Mouse (Mus musculus): Measurements from ENCODE around the gene Vps16. TPM values are rescaled to one million over a fixed set of nuclear protein-coding genes. Genes with fewer than 3 reads are reported as not detected.
A peak's percentile ranks its signal among the peaks of the same experiment; 100 is the strongest.

Vps16 gene
- polyA plus RNA-seq, 1 experiment from 2014 or later: 91.7 TPM

- Histone ChIP-seq H3K36me3 (ENCODE audit: control insufficient read depth, insufficient read depth, low read length) (no peaks in the 10 kb centered on the region), H3K27ac (ENCODE audit: low read depth, low read length) (no peak within 1 kb of the TSS), H3K27me3 (ENCODE audit: control insufficient read depth, insufficient read depth, low read length) (peaks cover 11% of the 10 kb centered on the region), H3K9me3 (ENCODE audit: control insufficient read depth, low read length) (no peaks in the 10 kb centered on the region), H3K4me2 (peak within 1 kb of the TSS; percentile 62), H3K4me3 (ENCODE audit: low read depth, low read length) (peak within 1 kb of the TSS; percentile 48), H3K4me1 (ENCODE audit: control insufficient read depth, insufficient read depth, low read length) (peaks cover 7% of the 10 kb centered on the region), H3K9ac (ENCODE audit: low read length) (peak within 1 kb of the TSS; percentile 68)
- under 1% methylated on average over 44 of the region's 53 CpGs for WGBS
- DNase-seq (ENCODE audit: low spot score, missing footprints) (peak; percentile 96), ATAC-seq (ENCODE audit: low FRiP score) (peak; percentile 90)
Measured at GRCm38 (mm10) chr2:130397186-130397985, 26.8 kb upstream of the Vps16 start, which contains the start of gene Cpxm1. Cpxm1 (minus strand) TSS chr2:130397574.

DNA sequence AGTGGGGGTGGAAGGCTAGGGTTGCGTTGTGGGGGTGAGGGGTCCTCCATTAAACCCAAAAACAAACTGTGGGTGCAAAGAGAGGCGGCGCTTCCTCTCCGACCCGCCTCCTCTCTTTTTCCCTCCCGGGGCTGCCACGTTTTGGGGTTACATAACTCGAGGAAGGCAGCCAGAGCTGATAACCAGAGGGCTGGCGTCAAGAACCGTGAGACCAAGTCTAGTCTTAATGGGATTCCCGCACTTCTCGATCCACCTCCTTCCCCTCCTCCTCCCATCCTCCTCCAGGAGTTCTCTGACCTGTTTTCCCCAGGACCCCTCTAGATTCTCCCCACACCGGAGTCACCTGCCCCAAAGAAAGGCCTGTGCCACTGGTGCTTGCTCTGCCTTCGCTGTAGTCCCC, 26.0 kb upstream of the Vps16 start:
- peaks cover 11% of the 10 kb centered on the region for H3K27me3 ChIP-seq (ENCODE audit: control insufficient read depth, insufficient read depth, low read length)
- H3K27ac ChIP-seq (ENCODE audit: low read depth, low read length): no peak overlapping the region
- no peak for DNase-seq (ENCODE audit: low spot score, missing footprints)
- H3K9ac ChIP-seq (ENCODE audit: low read length): no peak overlapping the region; the same call in 1 of the 2 replicates
- H3K4me3 ChIP-seq (ENCODE audit: low read depth, low read length): peak overlapping the region; percentile 48
- H3K4me1 ChIP-seq (ENCODE audit: control insufficient read depth, insufficient read depth, low read length): peaks cover 7% of the 10 kb centered on the region
- H3K36me3 ChIP-seq (ENCODE audit: control insufficient read depth, insufficient read depth, low read length): no peaks in the 10 kb centered on the region
- H3K9me3 ChIP-seq (ENCODE audit: control insufficient read depth, low read length): no peaks in the 10 kb centered on the region
- WGBS: 10% methylated on average over 14 of the region's 14 CpGs
- peak overlapping the region; percentile 62 for H3K4me2 ChIP-seq
- ATAC-seq (ENCODE audit: low FRiP score): no peak; the same call in 1 of the 2 replicates

GRCm38 (mm10) chr2:130400046-130400445, 24.1 kb upstream of the Vps16 start:
- H3K27ac ChIP-seq (ENCODE audit: low read depth, low read length): no peak overlapping the region
- 100% methylated on average over 1 of the region's 1 CpGs for WGBS
- DNase-seq (ENCODE audit: low spot score, missing footprints) (no peak), ATAC-seq (ENCODE audit: low FRiP score) (no peak)
- H3K36me3 ChIP-seq (ENCODE audit: control insufficient read depth, insufficient read depth, low read length): no peaks in the 10 kb centered on the region
- no peak overlapping the region for H3K4me2 ChIP-seq
- H3K27me3 ChIP-seq (ENCODE audit: control insufficient read depth, insufficient read depth, low read length): peaks cover 11% of the 10 kb centered on the region
- H3K4me3 ChIP-seq (ENCODE audit: low read depth, low read length): no peak overlapping the region
- no peaks in the 10 kb centered on the region for H3K9me3 ChIP-seq (ENCODE audit: control insufficient read depth, low read length)
- H3K4me1 ChIP-seq (ENCODE audit: control insufficient read depth, insufficient read depth, low read length): peaks cover 7% of the 10 kb centered on the region
- no peak overlapping the region for H3K9ac ChIP-seq (ENCODE audit: low read length)

DNA sequence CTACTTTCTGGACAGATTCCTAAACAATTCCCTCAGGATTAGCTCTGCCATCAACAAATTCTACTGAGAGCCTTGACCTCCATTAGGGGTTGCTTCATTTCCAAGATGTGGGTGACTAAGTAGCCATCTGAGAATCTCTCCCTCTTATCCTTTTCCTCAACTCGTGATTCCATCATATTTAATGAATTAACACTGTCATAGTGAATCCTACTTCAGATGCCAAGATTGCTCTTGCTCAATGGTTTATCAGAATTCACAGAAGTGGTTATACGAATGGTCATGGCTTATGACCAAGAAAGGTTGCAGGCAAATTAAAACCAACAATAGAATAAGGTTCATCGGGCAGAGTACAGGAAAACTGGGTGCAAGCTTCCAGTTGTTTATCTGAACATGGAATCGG, 22.2 kb upstream of the Vps16 start:
- H3K9ac ChIP-seq (ENCODE audit: low read length): no peak overlapping the region
- H3K27me3 ChIP-seq (ENCODE audit: control insufficient read depth, insufficient read depth, low read length): peaks cover 11% of the 10 kb centered on the region
- 89% methylated on average over 4 of the region's 4 CpGs for WGBS

GRCm38 (mm10) chr2:130404939-130405338, 19.2 kb upstream of the Vps16 start, which contains the start of the genes Gm28372 and 1700020A23Rik:
Gm28372 (plus strand) TSS chr2:130405239.
1700020A23Rik (plus strand) TSS chr2:130405259.
- Histone ChIP-seq H3K9ac (ENCODE audit: low read length) (no peak within 1 kb of the TSS), H3K4me1 (ENCODE audit: control insufficient read depth, insufficient read depth, low read length) (no peaks in the 10 kb centered on the region; the same call in 1 of the 2 replicates), H3K36me3 (ENCODE audit: control insufficient read depth, insufficient read depth, low read length) (no peaks in the 10 kb centered on the region), H3K27ac (ENCODE audit: low read depth, low read length) (no peak within 1 kb of the TSS), H3K4me3 (ENCODE audit: low read depth, low read length) (no peak within 1 kb of the TSS), H3K4me2 (no peak within 1 kb of the TSS), H3K27me3 (ENCODE audit: control insufficient read depth, insufficient read depth, low read length) (no peaks in the 10 kb centered on the region), H3K9me3 (ENCODE audit: control insufficient read depth, low read length) (no peaks in the 10 kb centered on the region)
- ATAC-seq (ENCODE audit: low FRiP score): no peak
- DNase-seq (ENCODE audit: low spot score, missing footprints): no peak
- WGBS: 81% methylated on average over 1 of the region's 1 CpGs

More for the DNA sequence above, 22.2 kb upstream of the Vps16 start:
- peaks cover 3% of the 10 kb centered on the region for H3K4me1 ChIP-seq (ENCODE audit: control insufficient read depth, insufficient read depth, low read length)
- no peak overlapping the region for H3K4me3 ChIP-seq (ENCODE audit: low read depth, low read length)
- no peak for DNase-seq (ENCODE audit: low spot score, missing footprints)
- H3K9me3 ChIP-seq (ENCODE audit: control insufficient read depth, low read length): no peaks in the 10 kb centered on the region
- ATAC-seq (ENCODE audit: low FRiP score): no peak
- no peak overlapping the region for H3K4me2 ChIP-seq
- H3K27ac ChIP-seq (ENCODE audit: low read depth, low read length): no peak overlapping the region
- H3K36me3 ChIP-seq (ENCODE audit: control insufficient read depth, insufficient read depth, low read length): no peaks in the 10 kb centered on the region

- Histone ChIP-seq H3K27ac (ENCODE audit: low read depth, low read length) (no peak within 1 kb of the TSS), H3K9me3 (ENCODE audit: control insufficient read depth, low read length) (no peaks in the 10 kb centered on the region), H3K9ac (ENCODE audit: low read length) (no peak within 1 kb of the TSS), H3K4me1 (ENCODE audit: control insufficient read depth, insufficient read depth, low read length) (no peaks in the 10 kb centered on the region), H3K4me2 (no peak within 1 kb of the TSS), H3K27me3 (ENCODE audit: control insufficient read depth, insufficient read depth, low read length) (no peaks in the 10 kb centered on the region), H3K4me3 (ENCODE audit: low read depth, low read length) (no peak within 1 kb of the TSS), H3K36me3 (ENCODE audit: control insufficient read depth, insufficient read depth, low read length) (no peaks in the 10 kb centered on the region)
- DNase-seq (ENCODE audit: low spot score, missing footprints) (no peak), ATAC-seq (ENCODE audit: low FRiP score) (no peak)
- WGBS: 75% methylated on average over 2 of the region's 2 CpGs
Measured at GRCm38 (mm10) chr2:130406178-130406577, 18.0 kb upstream of the Vps16 start, which contains the start of gene Tmem239. Tmem239 (plus strand) TSS chr2:130406478.

GRCm38 (mm10) chr2:130408194-130408593, 15.9 kb upstream of the Vps16 start:
- Histone ChIP-seq H3K9ac (ENCODE audit: low read length) (no peak overlapping the region), H3K27ac (ENCODE audit: low read depth, low read length) (no peak overlapping the region), H3K9me3 (ENCODE audit: control insufficient read depth, low read length) (no peaks in the 10 kb centered on the region), H3K4me1 (ENCODE audit: control insufficient read depth, insufficient read depth, low read length) (no peaks in the 10 kb centered on the region), H3K4me3 (ENCODE audit: low read depth, low read length) (no peak overlapping the region), H3K27me3 (ENCODE audit: control insufficient read depth, insufficient read depth, low read length) (no peaks in the 10 kb centered on the region), H3K4me2 (no peak overlapping the region), H3K36me3 (ENCODE audit: control insufficient read depth, insufficient read depth, low read length) (no peaks in the 10 kb centered on the region)
- ATAC-seq (ENCODE audit: low FRiP score): no peak
- DNase-seq (ENCODE audit: low spot score, missing footprints): peak; percentile 88
- 15% methylated on average over 6 of the region's 6 CpGs for WGBS

- DNase-seq (ENCODE audit: low spot score, missing footprints): peak; percentile 98
- WGBS: 39% methylated on average over 16 of the region's 16 CpGs
- Histone ChIP-seq H3K36me3 (ENCODE audit: control insufficient read depth, insufficient read depth, low read length) (no peaks in the 10 kb centered on the region; the same call in 1 of the 2 replicates), H3K4me3 (ENCODE audit: low read depth, low read length) (no peak overlapping the region), H3K4me2 (no peak overlapping the region), H3K4me1 (ENCODE audit: control insufficient read depth, insufficient read depth, low read length) (no peaks in the 10 kb centered on the region), H3K9ac (ENCODE audit: low read length) (no peak overlapping the region), H3K27ac (ENCODE audit: low read depth, low read length) (no peak overlapping the region), H3K9me3 (ENCODE audit: control insufficient read depth, low read length) (no peaks in the 10 kb centered on the region), H3K27me3 (ENCODE audit: control insufficient read depth, insufficient read depth, low read length) (no peaks in the 10 kb centered on the region)
- peak; percentile 84 for ATAC-seq (ENCODE audit: low FRiP score)
Measured at GRCm38 (mm10) chr2:130411558-130412495, 12.3 kb upstream of the Vps16 start.
